Mouse (Mus musculus) right cerebral cortex, postnatal 14 days (tissue): ENCODE results near the gene Neurl1b.

ENCODE experiments used
- DNase-seq: peaks from one replicate; pipeline ENCODE4 v3.0.0; 2022

Neurl1b gene

GRCm38 (mm10) chr17:26457506-26457905 is 42.9 kb downstream of the Neurl1b start:
- DNase-seq, result no peak

DNA sequence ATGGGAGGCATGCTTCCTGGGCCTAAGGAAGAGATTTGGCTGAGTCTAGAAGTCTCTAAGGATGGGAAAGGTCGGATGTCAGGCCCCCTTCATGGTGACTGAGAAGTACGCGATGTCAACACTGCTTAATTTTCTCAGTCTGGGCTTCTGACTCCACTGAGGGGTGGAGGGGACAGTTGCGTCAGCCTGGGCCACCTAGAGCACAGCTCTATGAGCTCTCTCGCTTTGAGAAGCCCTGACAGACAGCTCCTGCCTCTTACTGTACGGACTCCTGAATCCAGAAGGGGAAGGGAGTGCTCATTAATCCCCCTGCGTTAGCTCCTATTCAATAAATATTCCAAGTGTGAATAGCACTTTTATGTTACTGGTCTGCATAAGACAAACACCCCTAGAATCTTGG is 43.4 kb downstream of the Neurl1b start:
- DNase-seq, result no peak

DNA sequence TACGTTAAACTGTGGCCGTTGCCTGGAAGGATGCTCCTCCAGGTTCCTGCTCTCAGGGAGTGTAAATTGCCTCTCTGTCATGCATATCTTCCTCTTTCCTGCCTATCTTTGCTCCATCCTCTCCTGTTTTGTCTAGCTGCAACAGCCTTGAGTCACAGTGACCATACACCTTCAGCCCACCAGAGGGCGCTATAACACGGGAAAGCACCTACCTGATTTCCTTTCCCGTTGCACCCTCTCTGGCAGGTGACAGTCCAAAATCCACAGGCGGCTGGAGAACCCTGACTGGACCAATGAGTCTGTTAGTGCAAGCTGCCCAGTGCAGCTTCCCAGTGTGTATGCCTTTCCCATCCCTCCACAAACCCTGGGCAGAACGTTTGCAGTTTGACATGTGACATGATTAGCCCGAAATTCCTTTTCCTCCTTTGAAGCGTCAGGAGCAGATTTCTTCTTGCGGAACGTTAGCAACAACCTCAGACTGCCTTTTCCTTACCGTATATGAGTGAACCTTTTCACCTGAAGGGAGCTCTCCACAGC is 48.1 kb downstream of the Neurl1b start:
- peak; percentile 87 for DNase-seq

GRCm38 (mm10) chr17:26463432-26463831 is 48.8 kb downstream of the Neurl1b start:
- no peak for DNase-seq

DNA sequence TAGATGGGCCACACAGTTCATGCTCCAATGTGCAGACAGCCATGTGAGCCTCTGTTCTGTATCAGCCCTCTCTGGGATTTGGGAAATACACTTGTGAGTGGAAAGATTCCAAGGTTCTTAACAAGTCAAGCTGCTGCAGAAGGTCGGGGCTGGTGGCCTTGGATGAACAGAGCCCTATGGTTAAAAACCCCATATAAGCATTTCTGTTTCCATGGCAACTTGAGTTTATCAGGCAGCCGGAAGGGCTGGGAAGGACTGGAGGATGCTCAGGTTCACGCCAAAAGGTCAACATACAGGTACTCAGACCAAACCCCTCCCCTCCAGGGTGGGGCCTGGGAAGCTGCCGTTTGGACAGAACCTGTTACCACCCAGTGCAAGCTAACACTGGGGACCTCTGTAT is 49.4 kb downstream of the Neurl1b start:
- DNase-seq, result no peak

DNA sequence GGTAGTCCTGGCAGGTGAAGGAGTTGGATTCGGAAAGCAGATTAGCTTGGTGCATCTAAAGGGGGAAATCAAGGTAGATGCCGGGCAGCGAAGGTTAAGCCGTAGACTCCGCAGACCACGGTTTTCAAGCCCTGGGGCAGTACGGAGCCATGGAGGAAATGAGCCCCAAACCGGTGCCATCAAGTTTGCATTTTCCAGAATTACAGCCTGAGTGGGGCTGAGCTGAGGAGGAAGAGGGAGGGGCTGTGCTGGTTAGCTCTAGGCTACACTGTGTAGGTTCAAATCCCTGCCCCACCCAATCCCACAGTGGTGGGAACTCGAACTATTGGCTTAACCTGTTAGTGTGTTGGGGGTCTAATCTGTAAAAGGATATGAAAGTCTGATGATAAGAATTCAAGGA is 49.9 kb downstream of the Neurl1b start:
- DNase-seq, result no peak

- no peak for DNase-seq
These were observed 50.3 kb downstream of the Neurl1b start for GRCm38 (mm10) chr17:26464972-26465371.

- DNase-seq, result peak; percentile 89
These were observed 52.1 kb downstream of the Neurl1b start for GRCm38 (mm10) chr17:26466741-26467150.

- DNase-seq, result no peak
These were observed 53.0 kb downstream of the Neurl1b start for GRCm38 (mm10) chr17:26467619-26468018.

DNA sequence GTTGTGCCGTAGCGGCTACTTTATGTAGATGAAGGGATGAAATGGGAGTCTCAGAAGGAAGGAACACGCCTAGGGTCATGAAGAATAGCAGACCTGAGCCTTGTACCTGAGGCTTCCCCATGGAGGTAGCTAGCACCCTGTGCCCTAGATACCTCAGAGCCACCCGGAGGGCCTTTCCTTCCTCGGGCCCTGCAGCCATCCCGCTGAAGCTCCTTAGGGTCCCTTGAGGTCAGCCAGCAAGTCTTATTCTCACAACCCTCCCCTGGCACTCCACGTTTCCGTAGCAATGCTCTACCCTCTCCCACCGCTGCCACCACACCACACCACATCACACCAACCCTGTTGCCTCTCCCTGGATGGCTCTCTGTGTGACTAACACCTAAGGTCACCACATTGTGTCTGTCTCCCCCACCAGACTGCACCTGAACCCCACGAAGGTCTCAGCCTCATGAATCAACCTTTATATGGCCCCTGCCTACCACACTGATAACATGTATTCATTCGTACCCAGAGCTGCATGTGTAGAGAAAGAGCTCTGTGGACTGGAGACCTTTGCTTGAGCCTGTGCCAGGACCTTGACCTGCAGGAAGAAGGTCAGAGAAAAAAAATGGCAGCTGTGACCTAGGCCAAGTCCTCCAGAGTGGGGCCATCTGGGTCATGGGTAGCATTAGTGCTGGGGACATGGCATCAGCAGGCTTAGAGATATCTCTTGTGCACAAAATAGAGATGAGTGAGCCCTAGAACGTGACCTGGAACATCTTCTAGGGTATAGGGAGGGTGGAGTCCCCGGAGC is 53.7 kb downstream of the Neurl1b start:
- no peak for DNase-seq

DNA sequence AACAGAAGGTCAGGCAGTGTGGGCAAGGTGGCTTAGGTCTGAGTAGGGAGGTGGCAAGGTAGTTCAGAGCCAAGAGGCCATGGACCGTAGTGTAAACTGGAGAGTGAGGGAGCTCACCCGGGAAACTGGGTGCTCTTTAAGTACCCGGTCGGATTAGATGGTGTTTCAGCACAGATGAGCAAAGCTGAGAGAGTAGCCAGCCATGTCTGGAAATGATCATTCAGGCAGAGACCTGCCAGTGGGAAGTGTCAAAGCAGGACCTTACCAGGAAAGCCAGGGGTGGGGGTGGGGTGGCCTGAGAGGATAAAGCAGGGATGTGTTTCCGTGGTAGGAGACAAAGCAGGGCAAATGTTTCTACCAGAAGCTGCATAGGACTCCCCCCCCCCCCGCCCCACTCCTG is 62.2 kb downstream of the Neurl1b start:
- DNase-seq, result no peak

DNA sequence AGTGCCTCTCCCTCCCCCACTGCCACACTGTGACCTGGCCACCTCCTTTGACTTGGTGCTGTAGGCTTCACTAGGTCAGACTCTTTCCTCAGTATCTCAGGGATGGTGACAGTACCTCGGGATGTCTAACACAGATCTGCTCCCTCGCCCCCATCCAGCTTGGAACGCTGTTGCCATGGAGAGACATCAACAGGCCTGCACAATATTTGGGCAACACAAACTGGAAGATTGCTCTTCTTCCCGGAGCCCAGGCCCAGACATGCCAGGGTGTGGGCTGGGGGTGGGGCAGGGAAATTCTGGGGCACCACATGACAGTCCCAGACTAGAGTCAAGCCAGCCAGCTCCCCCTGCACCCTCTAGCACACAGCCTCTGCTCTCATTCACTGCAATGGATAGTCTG is 64.0 kb downstream of the Neurl1b start:
- no peak for DNase-seq

DNA sequence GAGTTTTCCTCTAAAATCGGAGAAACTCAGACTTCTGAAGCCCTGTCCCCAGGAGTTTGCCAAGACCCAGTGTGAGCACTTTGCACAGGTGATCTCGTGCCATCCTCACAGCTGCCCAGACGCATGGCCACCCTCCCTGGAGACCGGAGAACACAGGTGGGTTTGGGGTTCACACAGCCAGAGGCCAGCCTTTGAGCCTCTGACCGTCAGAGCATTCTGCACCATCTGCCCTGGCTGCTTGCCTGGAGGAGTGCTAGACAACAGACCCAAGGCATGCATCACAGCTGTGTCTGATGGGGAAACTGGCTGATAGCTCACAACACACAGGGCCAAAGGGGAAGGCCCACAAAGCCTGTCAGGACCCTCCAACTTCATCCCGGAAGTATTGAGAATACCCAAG is 65.0 kb downstream of the Neurl1b start:
- no peak for DNase-seq

GRCm38 (mm10) chr17:26480956-26481355 is 66.3 kb downstream of the Neurl1b start:
- no peak for DNase-seq

DNA sequence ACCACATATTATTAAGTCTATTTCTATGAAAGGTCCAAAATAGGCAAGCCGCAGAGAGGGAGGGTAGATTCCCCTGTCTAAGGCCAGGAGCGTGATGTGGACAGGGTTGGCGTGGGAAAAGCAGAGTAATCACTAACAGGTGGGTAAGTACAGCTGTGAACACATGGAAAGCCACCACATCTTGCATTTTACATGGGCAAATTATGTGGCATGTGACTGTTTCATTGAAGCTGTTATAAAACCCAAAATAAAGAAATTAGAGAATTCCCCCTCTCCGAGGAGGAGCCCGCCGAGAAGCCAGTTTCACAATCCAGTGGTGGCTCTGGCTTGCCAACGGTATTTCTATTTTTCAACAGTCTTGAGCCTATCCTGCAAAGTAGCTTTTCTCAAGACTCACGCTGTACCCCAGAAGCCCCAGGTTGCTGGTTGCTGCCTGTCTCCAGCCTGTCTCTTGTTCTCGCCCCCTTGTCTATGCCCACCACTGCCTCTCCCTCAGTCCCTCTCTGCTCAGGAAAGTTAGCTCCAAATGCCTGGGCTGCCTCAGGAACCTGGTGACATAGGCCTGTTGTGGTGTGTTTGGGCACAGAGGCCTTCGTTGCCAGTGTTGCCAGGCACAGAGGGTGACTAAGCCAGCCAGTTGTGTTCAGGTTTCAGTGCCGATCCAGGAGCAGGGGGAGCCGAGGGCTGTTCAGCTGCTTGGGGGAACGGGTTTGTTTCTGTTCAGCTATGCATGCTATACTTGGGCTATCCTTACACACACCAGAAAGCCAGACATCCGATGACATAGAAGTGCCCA is 70.2 kb downstream of the Neurl1b start:
- no peak for DNase-seq

- no peak for DNase-seq
These were observed 72.6 kb downstream of the Neurl1b start for GRCm38 (mm10) chr17:26487266-26487665.

GRCm38 (mm10) chr17:26487917-26488316 is 73.3 kb downstream of the Neurl1b start:
- DNase-seq, result no peak

DNA sequence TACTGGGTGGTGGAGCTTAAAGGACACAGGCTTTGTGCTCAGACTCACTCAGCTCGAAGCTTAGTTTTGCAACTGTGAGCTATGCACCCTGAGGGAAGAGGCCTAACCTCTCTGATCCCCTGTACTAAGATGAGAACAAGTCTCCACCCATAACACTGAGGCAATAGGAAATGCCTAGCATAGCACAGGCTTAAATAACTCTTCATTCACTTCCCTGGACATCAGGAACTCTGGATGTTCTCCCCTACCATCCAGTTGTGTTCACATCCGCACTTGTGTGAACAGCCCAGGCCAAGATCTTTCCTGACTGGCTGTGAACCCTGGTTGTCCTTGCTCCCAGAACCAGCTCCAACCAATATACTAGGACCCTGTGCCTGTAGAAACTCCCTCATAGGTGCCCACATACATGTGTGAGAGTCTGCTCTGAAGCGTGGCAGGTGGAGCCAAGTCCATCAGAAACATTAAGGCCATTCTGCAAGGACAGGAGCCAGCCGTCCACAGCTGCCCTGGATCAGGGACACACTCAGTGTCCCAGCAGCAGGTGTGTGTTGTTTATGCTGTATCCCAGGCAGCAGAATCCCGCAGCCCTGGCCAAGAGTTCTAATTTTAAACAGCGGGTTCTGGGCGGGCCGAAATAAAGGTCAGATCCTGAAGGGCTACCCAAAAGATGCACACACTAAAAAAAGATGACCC is 74.2 kb downstream of the Neurl1b start:
- no peak for DNase-seq

- DNase-seq, result no peak
These were observed 75.4 kb downstream of the Neurl1b start for GRCm38 (mm10) chr17:26490072-26490471.

DNA sequence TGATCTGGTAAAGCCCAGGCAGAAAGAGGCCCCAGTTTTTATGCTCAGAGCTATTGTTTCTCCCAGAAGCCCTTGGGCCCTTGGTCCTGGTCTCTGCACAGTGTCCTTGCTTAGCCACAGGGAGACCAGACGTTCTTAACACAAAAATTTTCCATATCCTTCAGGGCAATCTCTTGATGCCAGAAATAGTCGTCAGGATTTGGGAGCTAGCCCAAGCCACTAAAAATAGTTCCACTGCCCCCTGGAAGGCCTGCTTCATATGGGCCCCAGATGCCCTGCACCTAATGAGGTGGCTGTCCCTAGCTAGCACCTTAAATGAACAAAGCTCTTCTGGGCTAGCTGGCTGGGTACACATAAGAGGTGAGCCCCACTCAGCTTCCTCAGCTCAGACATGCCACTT is 76.3 kb downstream of the Neurl1b start:
- no peak for DNase-seq

DNA sequence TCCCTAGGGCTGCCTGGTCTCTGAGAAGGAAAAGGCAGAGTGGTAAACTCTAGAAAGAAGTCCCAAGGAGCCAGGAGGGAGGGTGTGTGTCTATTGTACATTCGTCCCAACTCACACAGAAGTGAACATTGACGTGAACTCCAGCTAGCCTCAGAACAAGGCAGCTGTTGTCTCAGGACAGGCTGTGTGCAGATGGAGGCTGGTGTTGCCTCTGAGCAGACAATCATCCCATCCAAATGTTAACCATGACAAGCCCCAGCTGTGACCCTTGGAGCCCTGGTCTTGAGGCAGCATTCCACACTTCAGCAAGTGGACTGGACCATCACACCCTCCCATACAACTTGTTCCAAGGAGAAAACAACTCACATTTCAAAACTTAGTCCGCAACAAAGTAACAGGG is 77.6 kb downstream of the Neurl1b start:
- DNase-seq, result no peak

DNA sequence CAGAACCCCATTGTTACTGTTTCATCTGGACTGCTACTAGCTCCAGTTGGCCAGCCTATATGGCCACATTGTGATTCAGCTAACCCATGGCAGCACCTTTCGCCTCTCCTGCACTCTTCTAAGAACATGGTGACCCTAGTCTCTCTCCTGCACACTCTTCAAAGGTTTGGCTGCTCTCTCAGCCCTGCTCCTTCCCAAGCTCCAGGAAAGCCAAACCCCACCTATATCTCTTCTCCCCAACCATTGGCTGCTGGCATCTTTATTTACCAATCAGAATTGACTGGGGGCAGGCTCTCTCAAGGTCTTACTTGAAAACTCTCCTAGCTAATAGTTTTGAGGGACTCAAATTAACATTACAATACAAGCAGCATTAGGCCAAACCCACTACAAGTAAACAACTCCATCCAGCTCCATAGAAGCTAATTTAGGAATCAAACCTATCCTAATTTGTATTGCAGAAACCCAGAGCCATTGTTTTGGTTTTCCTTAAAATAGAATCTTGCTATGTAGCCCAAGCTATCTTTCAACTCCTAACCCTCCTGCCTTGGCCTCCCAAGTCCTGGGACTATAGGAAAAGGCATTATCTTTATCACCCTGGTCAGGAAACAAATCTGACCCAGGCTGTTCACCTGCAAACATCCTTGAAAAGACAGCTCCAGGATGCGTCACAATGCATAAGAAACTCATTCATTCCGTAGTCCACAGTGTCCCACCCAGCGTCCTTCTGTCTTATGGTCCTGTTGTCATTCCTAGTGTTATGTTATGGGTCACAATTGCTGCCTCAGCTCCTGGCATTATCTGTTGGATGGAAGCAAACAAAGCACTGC is 80.2 kb downstream of the Neurl1b start:
- DNase-seq, result no peak
